Mouse (Mus musculus): ENCODE data around the gene Pik3r4.
A peak's percentile ranks its signal among the peaks of the same experiment; 100 is the strongest.

The Pik3r4 gene

GRCm38 (mm10) chr9:105697764-105698396 is 55.1 kb downstream of the Pik3r4 start:
- peak; percentile 30 for DNase-seq (ENCODE audit: low spot score)

- no peak for DNase-seq (ENCODE audit: low spot score)
These were observed 57.9 kb downstream of the Pik3r4 start for GRCm38 (mm10) chr9:105700702-105701101.

GRCm38 (mm10) chr9:105701966-105702365 is 59.2 kb downstream of the Pik3r4 start:
- no peak for DNase-seq (ENCODE audit: low spot score)

- DNase-seq (ENCODE audit: low spot score): no peak
These were observed 61.6 kb downstream of the Pik3r4 start for GRCm38 (mm10) chr9:105704226-105704932.

- no peak for DNase-seq (ENCODE audit: low spot score)
These were observed 62.2 kb downstream of the Pik3r4 start for GRCm38 (mm10) chr9:105705011-105705410.

GRCm38 (mm10) chr9:105712049-105712448 is 69.3 kb downstream of the Pik3r4 start:
- no peak for DNase-seq (ENCODE audit: low spot score)

- DNase-seq (ENCODE audit: low spot score): no peak
These were observed 76.6 kb downstream of the Pik3r4 start for GRCm38 (mm10) chr9:105719367-105719766.

- no peak for DNase-seq (ENCODE audit: low spot score)
These were observed 77.1 kb downstream of the Pik3r4 start for GRCm38 (mm10) chr9:105719851-105720395.

GRCm38 (mm10) chr9:105720430-105720829 is 77.7 kb downstream of the Pik3r4 start:
- no peak for DNase-seq (ENCODE audit: low spot score)

- no peak for DNase-seq (ENCODE audit: low spot score)
These were observed 89.2 kb downstream of the Pik3r4 start for GRCm38 (mm10) chr9:105731976-105732375.

- no peak for DNase-seq (ENCODE audit: low spot score)
These were observed 91.9 kb downstream of the Pik3r4 start for GRCm38 (mm10) chr9:105734651-105735050.

GRCm38 (mm10) chr9:105735195-105735594 is 92.4 kb downstream of the Pik3r4 start:
- DNase-seq (ENCODE audit: low spot score): no peak

Measured in MN1 (cell line).